18 mouse cellular contexts compared by ENCODE assay signal in genomic region chr5:96708515-96708914, GRCm38 (mm10).
"Had no signal": no experiment of that assay in that cellular context is flagged by ENCODE, and none has a peak within 500 bp of the region (broad histone marks: within the 10 kb centered on the region; RNA-seq: fewer than 3 reads in every experiment).

No protein-coding gene starts in this region.

- H3K4me1 ChIP-seq: neural tube, embryonic 15.5 days had no signal

- H3K36me3 ChIP-seq: midbrain, embryonic 13.5 days; neural tube, embryonic 13.5 days; neural tube, embryonic 15.5 days had no signal

- H3K4me3 ChIP-seq: midbrain, embryonic 13.5 days; myocyte; neural tube, embryonic 13.5 days; neural tube, embryonic 15.5 days had no signal

- H3K27ac ChIP-seq: liver, embryonic 14.5 days; neural tube, embryonic 13.5 days; neural tube, embryonic 15.5 days had no signal

- H3K27me3 ChIP-seq: midbrain, embryonic 13.5 days; neural tube, embryonic 13.5 days; neural tube, embryonic 15.5 days had no signal

- H3K9me3 ChIP-seq: midbrain, embryonic 13.5 days; neural tube, embryonic 13.5 days; neural tube, embryonic 15.5 days had no signal

- H3K4me2 ChIP-seq: lung, embryonic 14.5 days; midbrain, embryonic 11.5 days; midbrain, embryonic 13.5 days; neural tube, embryonic 13.5 days; neural tube, embryonic 15.5 days had no signal

- H3K9ac ChIP-seq: liver, embryonic 14.5 days; lung, embryonic 14.5 days; midbrain, embryonic 13.5 days; neural tube, embryonic 13.5 days; neural tube, embryonic 15.5 days had no signal

- DNase-seq: lung, adult 18-20 months; lung, embryonic 14.5 days; lung, postnatal 10 days; lung, postnatal 4 days; retina, postnatal 1 day; right cerebral cortex, adult 18-20 months; right cerebral cortex, postnatal 25 days; right cerebral cortex, postnatal 4 days; spleen, adult 18-20 months; thymus, adult 18-20 months; thymus, postnatal 14 days; thymus, postnatal 36 days had no signal
